Mouse (Mus musculus): ENCODE data around the gene Mrgprh. TPM values are rescaled to one million over a fixed set of nuclear protein-coding genes. Genes with fewer than 3 reads are reported as not detected.
A peak's percentile ranks its signal among the peaks of the same experiment; 100 is the strongest.

Gene Mrgprh
- polyA plus RNA-seq, 1 experiment, result not detected

GRCm38 (mm10) chr17:12905810-12906209 is 30.0 kb downstream of the Mrgprh start:
- H3K4me1 ChIP-seq (ENCODE audit: control insufficient read depth, insufficient read depth, low read length), result no peaks in the 10 kb centered on the region
- H3K27ac ChIP-seq (ENCODE audit: insufficient read depth, low read depth, low read length), result no peak overlapping the region
- no peak overlapping the region for H3K4me3 ChIP-seq (ENCODE audit: insufficient read depth, low read depth, low read length)
- WGBS, result 88% methylated on average over 4 of the region's 4 CpGs
- TF ChIP-seq POLR2A (IDR thresholded peaks at IDR 0.05; ENCODE audit: insufficient read depth, low read depth, low read length), result no peak
- no peak for TF ChIP-seq CTCF (IDR thresholded peaks at IDR 0.05; ENCODE audit: insufficient read depth, low read depth, low read length)

- no peak overlapping the region for H3K27ac ChIP-seq (ENCODE audit: insufficient read depth, low read depth, low read length)
- H3K4me3 ChIP-seq (ENCODE audit: insufficient read depth, low read depth, low read length), result no peak overlapping the region
- TF ChIP-seq POLR2A (IDR thresholded peaks at IDR 0.05; ENCODE audit: insufficient read depth, low read depth, low read length), result no peak
- no peak for TF ChIP-seq CTCF (IDR thresholded peaks at IDR 0.05; ENCODE audit: insufficient read depth, low read depth, low read length)
- H3K4me1 ChIP-seq (ENCODE audit: control insufficient read depth, insufficient read depth, low read length), result no peaks in the 10 kb centered on the region
- WGBS, result 92% methylated on average over 9 of the region's 9 CpGs
Observed at GRCm38 (mm10) chr17:12906436-12906835, 30.6 kb downstream of the Mrgprh start.

GRCm38 (mm10) chr17:12909361-12910280 is 33.8 kb downstream of the Mrgprh start, which contains the start of gene Pnldc1:
Pnldc1 (minus strand) TSS chr17:12910230.
- H3K27ac ChIP-seq (ENCODE audit: insufficient read depth, low read depth, low read length), result no peak within 1 kb of the TSS
- no peak for TF ChIP-seq CTCF (IDR thresholded peaks at IDR 0.05; ENCODE audit: insufficient read depth, low read depth, low read length)
- TF ChIP-seq POLR2A (IDR thresholded peaks at IDR 0.05; ENCODE audit: insufficient read depth, low read depth, low read length), result no peak
- WGBS, result 86% methylated on average over 35 of the region's 35 CpGs

GRCm38 (mm10) chr17:12910391-12910790 is 34.6 kb downstream of the Mrgprh start:
- no peaks in the 10 kb centered on the region for H3K4me1 ChIP-seq (ENCODE audit: control insufficient read depth, insufficient read depth, low read length)
- WGBS, result 85% methylated on average over 8 of the region's 8 CpGs
- H3K27ac ChIP-seq (ENCODE audit: insufficient read depth, low read depth, low read length), result no peak overlapping the region
- H3K4me3 ChIP-seq (ENCODE audit: insufficient read depth, low read depth, low read length), result no peak overlapping the region
- no peak for TF ChIP-seq CTCF (IDR thresholded peaks at IDR 0.05; ENCODE audit: insufficient read depth, low read depth, low read length)
- TF ChIP-seq POLR2A (IDR thresholded peaks at IDR 0.05; ENCODE audit: insufficient read depth, low read depth, low read length), result no peak

More at GRCm38 (mm10) chr17:12909361-12910280, 33.8 kb downstream of the Mrgprh start, which contains the start of gene Pnldc1:
- Histone ChIP-seq H3K4me1 (ENCODE audit: control insufficient read depth, insufficient read depth, low read length) (no peaks in the 10 kb centered on the region), H3K4me3 (ENCODE audit: insufficient read depth, low read depth, low read length) (no peak within 1 kb of the TSS)

GRCm38 (mm10) chr17:12915488-12915880 is 39.6 kb downstream of the Mrgprh start, which contains the start of gene Tcp1:
Tcp1 (plus strand) TSS chr17:12915701.
- H3K4me3 ChIP-seq (ENCODE audit: insufficient read depth, low read depth, low read length), result peak within 1 kb of the TSS; percentile 84
- no peak for TF ChIP-seq POLR2A (IDR thresholded peaks at IDR 0.05; ENCODE audit: insufficient read depth, low read depth, low read length)
- TF ChIP-seq CTCF (IDR thresholded peaks at IDR 0.05; ENCODE audit: insufficient read depth, low read depth, low read length), result no peak
- peak within 1 kb of the TSS; percentile 48 for H3K27ac ChIP-seq (ENCODE audit: insufficient read depth, low read depth, low read length)
- under 1% methylated on average over 18 of the region's 18 CpGs for WGBS
- no peaks in the 10 kb centered on the region for H3K4me1 ChIP-seq (ENCODE audit: control insufficient read depth, insufficient read depth, low read length)

GRCm38 (mm10) chr17:12915881-12916583 is 40.2 kb downstream of the Mrgprh start, which contains the start of gene Mrpl18:
Mrpl18 (minus strand) TSS chr17:12916345.
- no peaks in the 10 kb centered on the region for H3K4me1 ChIP-seq (ENCODE audit: control insufficient read depth, insufficient read depth, low read length)
- WGBS, result under 1% methylated on average over 56 of the region's 56 CpGs
- TF ChIP-seq POLR2A (IDR thresholded peaks at IDR 0.05; ENCODE audit: insufficient read depth, low read depth, low read length) (peak; percentile 74; the same call in 1 of the 2 replicates), CTCF (IDR thresholded peaks at IDR 0.05; ENCODE audit: insufficient read depth, low read depth, low read length) (no peak)
- H3K4me3 ChIP-seq (ENCODE audit: insufficient read depth, low read depth, low read length), result peak within 1 kb of the TSS; percentile 84
- H3K27ac ChIP-seq (ENCODE audit: insufficient read depth, low read depth, low read length), result peak within 1 kb of the TSS; percentile 48

- H3K4me1 ChIP-seq (ENCODE audit: control insufficient read depth, insufficient read depth, low read length), result no peaks in the 10 kb centered on the region
- TF ChIP-seq POLR2A (IDR thresholded peaks at IDR 0.05; ENCODE audit: insufficient read depth, low read depth, low read length), result no peak
- TF ChIP-seq CTCF (IDR thresholded peaks at IDR 0.05; ENCODE audit: insufficient read depth, low read depth, low read length), result no peak
- H3K4me3 ChIP-seq (ENCODE audit: insufficient read depth, low read depth, low read length), result peak overlapping the region; percentile 84
- H3K27ac ChIP-seq (ENCODE audit: insufficient read depth, low read depth, low read length), result peak overlapping the region; percentile 48
- under 1% methylated on average over 40 of the region's 40 CpGs for WGBS
Observed at GRCm38 (mm10) chr17:12916588-12917380, 41.0 kb downstream of the Mrgprh start.

- WGBS, result 96% methylated on average over 1 of the region's 1 CpGs
- Histone ChIP-seq H3K27ac (ENCODE audit: insufficient read depth, low read depth, low read length) (no peak overlapping the region), H3K4me3 (ENCODE audit: insufficient read depth, low read depth, low read length) (no peak overlapping the region), H3K4me1 (ENCODE audit: control insufficient read depth, insufficient read depth, low read length) (no peaks in the 10 kb centered on the region)
- no peak for TF ChIP-seq CTCF (IDR thresholded peaks at IDR 0.05; ENCODE audit: insufficient read depth, low read depth, low read length)
- TF ChIP-seq POLR2A (IDR thresholded peaks at IDR 0.05; ENCODE audit: insufficient read depth, low read depth, low read length), result no peak
Observed at GRCm38 (mm10) chr17:12921073-12921472, 45.2 kb downstream of the Mrgprh start.
